Mouse (Mus musculus) layer of hippocampus, adult 2 months (tissue): ENCODE results near the gene Mfrp. TPM values are rescaled to one million over a fixed set of nuclear protein-coding genes. Genes with fewer than 3 reads are reported as not detected.

Experiments used
- DNase-seq, 2 experiments: peaks; one replicate each; pipeline ENCODE4 v3.0.0; 2022; ENCODE audit warnings: low spot score in 2 of 2
- H3K27ac ChIP-seq: fragments of 200-600 bp; 2 replicates; pipeline ENCODE4 v1.8.1; 2022
- H3K4me3 ChIP-seq: fragments of 200-600 bp; 2 replicates; pipeline ENCODE4 v1.8.1; 2022; ENCODE audit warnings: mild to moderate bottlenecking
- CTCF ChIP-seq: fragments of 200-600 bp; conservative IDR thresholded peaks from 2 replicates; pipeline ENCODE4 v1.8.1; 2022; ENCODE audit warnings: antibody characterized with exemption, mild to moderate bottlenecking, moderate library complexity
- total RNA-seq, 2 experiments: library from RNA; stranded (reverse); gene quantifications; 2 replicates each; pipeline ENCODE4 v1.2.3; 2021

Mfrp gene
- total RNA-seq, 2 experiments from 2014 or later = 1.3 TPM; not detected in 1

DNA sequence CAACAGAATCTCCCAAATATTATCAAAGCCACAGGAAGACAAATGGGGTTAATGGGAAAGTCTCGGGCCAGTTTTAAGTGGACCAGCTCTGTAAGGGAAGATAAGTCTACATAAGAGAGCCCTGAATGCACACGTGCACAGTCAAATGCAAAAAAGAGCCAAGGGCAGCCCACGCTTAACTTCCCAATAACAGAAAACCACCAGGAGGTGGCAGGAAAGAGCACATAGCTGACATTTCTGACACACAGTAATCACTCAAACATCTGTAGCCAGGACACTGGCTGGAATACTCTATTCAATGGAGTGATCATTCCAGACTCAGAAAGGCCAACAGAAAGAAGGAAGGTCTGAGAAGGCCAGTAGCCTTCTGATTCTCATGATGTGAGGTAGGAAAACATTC lies 45.8 kb downstream of the Mfrp start:
- peak; percentile 80 for TF ChIP-seq CTCF
- H3K4me3 ChIP-seq = no peak overlapping the region
- H3K27ac ChIP-seq = no peak overlapping the region
- DNase-seq = no peak

Other genes starting within 250 kb of the Mfrp start
- 100 to 1,000 TPM; 854 to 892 TPM for gene Thy1, start 58.3 kb upstream of the Mfrp start, total RNA-seq
- gene Usp2, start 34.7 kb upstream of the Mfrp start, total RNA-seq = 10 to 100 TPM; 79.2 to 82.4 TPM
- 10 to 100 TPM; 12.3 to 14.4 TPM for gene C1qtnf5, start 5.5 kb downstream of the Mfrp start, total RNA-seq
- under 1 TPM; 0.27 to 0.38 TPM for gene Gm49380, start 11.8 kb downstream of the Mfrp start, total RNA-seq
- gene Rnf26, start 11.8 kb downstream of the Mfrp start, total RNA-seq = 10 to 100 TPM; 29.2 to 30.7 TPM
- 10 to 100 TPM; 10.1 to 15.9 TPM for gene Mcam, start 32.7 kb downstream of the Mfrp start, total RNA-seq
- 10 to 100 TPM; 61.7 to 66.5 TPM for gene Cbl, start 132.3 kb downstream of the Mfrp start, total RNA-seq
- 1 to 10 TPM; 3.6 to 4.1 TPM for gene Ccdc153, start 138.9 kb downstream of the Mfrp start, total RNA-seq
- 1 to 10 TPM; 1.1 to 1.5 TPM for gene Pdzd3, start 149.7 kb downstream of the Mfrp start, total RNA-seq
- gene Nlrx1, start 166.9 kb downstream of the Mfrp start, total RNA-seq = 10 to 100 TPM; 11.6 to 13.9 TPM
- 10 to 100 TPM; 67.9 to 71.4 TPM for gene Abcg4, start 186.9 kb downstream of the Mfrp start, total RNA-seq
- 10 to 100 TPM; 26.0 to 36.9 TPM for gene Hinfp, start 203.9 kb downstream of the Mfrp start, total RNA-seq
- gene C2cd2l, start 218.6 kb downstream of the Mfrp start, total RNA-seq = 100 to 1,000 TPM; 186 to 206 TPM
- gene Dpagt1, start 224.3 kb downstream of the Mfrp start, total RNA-seq = 10 to 100 TPM; 14.5 to 15.3 TPM
- 10 to 100 TPM; 42.5 to 44.2 TPM for gene H2afx, start 233.0 kb downstream of the Mfrp start, total RNA-seq
- 10 to 100 TPM; 21.9 to 22.1 TPM for gene Hmbs, start 242.5 kb downstream of the Mfrp start, total RNA-seq